Mouse (Mus musculus) liver, postnatal 0 days (tissue): ENCODE measurements at regions not wholly inside any gene's neighbourhood (a gene's known extent, or its start where the extent isn't known, plus 50 kb on each side); places are given as distances from the start of the nearest gene placed in this dataset.

ENCODE experiments used
- CTCF ChIP-seq: sonication (generic); IDR thresholded peaks from 2 replicates; pipeline ENCODE4 v1.5.1; 2016; ENCODE audit warnings: antibody characterized with exemption, low read depth
- EP300 ChIP-seq: IDR thresholded peaks from 2 replicates; pipeline ENCODE4 v1.6.1; 2016; ENCODE audit warnings: antibody characterized with exemption, low read depth, mild to moderate bottlenecking

DNA sequence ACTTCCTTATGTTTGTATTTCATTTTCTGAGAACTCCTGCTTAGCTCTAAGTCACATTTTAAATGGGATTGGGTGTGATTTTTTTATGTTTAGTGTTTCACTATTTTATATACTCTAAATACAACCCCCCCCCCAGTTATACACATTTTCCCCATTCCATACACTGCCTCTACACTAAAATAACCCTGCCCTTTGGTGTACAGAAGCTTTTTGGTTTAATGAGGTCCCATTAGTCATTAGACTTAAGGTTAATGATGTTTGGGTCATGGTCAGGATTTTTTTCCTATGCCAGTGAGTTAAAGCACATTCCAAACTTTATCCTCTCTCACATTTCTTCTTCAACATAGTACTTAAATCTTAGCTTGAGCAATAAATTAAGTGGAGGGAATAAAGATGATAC lies 149.2 kb downstream of the Tinag start:
- no peak for TF ChIP-seq CTCF
- TF ChIP-seq EP300 = no peak
